Mouse (Mus musculus) midbrain, embryonic 12.5 days (tissue): ENCODE measurements around the gene Ndfip2. TPM values are rescaled to one million over a fixed set of nuclear protein-coding genes. Genes with fewer than 3 reads are reported as not detected.

ENCODE experiments used
- ATAC-seq: fragments of 200-750 bp; cut with Nextera tagmentation; 2 replicates; pipeline ENCODE4 v1.8.0; 2017; ENCODE audit warnings: low read depth, moderate TSS enrichment, moderate library complexity; ENCODE audit not compliant: low FRiP score
- H3K27ac ChIP-seq: fragments of 300-500 bp; sonication (generic); replicated peaks from 2 replicates; pipeline ENCODE4 v1.5.1; 2016; ENCODE audit warnings: mild to moderate bottlenecking
- H3K27me3 ChIP-seq: fragments of 300-500 bp; sonication (generic); 2 replicates; pipeline ENCODE4 v1.6.1; 2016; ENCODE audit warnings: mild to moderate bottlenecking
- H3K36me3 ChIP-seq: fragments of 300-500 bp; sonication (generic); 2 replicates; pipeline ENCODE4 v1.6.1; 2016
- H3K4me1 ChIP-seq: fragments of 300-500 bp; sonication (generic); 2 replicates; pipeline ENCODE4 v1.6.1; 2016
- H3K4me2 ChIP-seq: fragments of 300-500 bp; sonication (generic); replicated peaks from 2 replicates; pipeline ENCODE4 v1.6.1; 2016; ENCODE audit warnings: mild to moderate bottlenecking, moderate library complexity
- H3K4me3 ChIP-seq: fragments of 300-500 bp; sonication (generic); 2 replicates; pipeline ENCODE4 v1.5.1; 2016; ENCODE audit warnings: mild to moderate bottlenecking
- H3K9ac ChIP-seq: fragments of 300-500 bp; sonication (generic); replicated peaks from 2 replicates; pipeline ENCODE4 v1.6.1; 2016; ENCODE audit warnings: mild to moderate bottlenecking, moderate library complexity
- H3K9me3 ChIP-seq: fragments of 300-500 bp; sonication (generic); 2 replicates; pipeline ENCODE4 v1.6.1; 2016; ENCODE audit warnings: mild to moderate bottlenecking
- WGBS: fragments of 180-500 bp; shearing (Covaris S2); methylation state at CpG from one replicate; pipeline ENCODE4 v1.1.7; 2016; 5-methylcytosine and 5-hydroxymethylcytosine counted together
- polyA plus RNA-seq: library from polyadenylated mRNA; unstranded; fragments of >200 nt; fragmentation: Nextera tagmentation; extraction: Ambion mirVana; gene quantifications from 2 replicates; pipeline ENCODE4 v1.2.1, GENCODE M21; 2016

Gene Ndfip2
- polyA plus RNA-seq, 1 experiment from 2014 or later: 75.3 TPM

DNA sequence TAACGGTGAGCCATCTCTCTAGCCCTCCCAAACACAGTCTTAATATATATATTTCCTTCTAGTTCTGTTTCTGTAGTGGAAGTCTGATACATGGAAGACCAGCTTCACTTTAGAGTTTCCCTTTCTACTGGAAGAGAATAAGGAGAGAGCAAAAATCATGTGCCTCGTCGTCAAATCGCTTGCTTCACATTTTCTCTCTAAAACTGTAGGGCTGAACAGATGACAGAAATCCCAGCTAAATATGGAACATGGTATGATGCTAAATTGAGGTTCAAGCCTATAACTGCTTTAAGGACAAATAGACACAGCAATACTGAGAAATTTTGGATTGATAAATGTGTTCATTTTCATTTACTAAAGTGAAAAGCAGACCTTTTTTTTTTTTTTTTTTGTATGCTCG is 4.0 kb upstream of the Ndfip2 start:
- WGBS: 86% methylated on average over 5 of the region's 5 CpGs

DNA sequence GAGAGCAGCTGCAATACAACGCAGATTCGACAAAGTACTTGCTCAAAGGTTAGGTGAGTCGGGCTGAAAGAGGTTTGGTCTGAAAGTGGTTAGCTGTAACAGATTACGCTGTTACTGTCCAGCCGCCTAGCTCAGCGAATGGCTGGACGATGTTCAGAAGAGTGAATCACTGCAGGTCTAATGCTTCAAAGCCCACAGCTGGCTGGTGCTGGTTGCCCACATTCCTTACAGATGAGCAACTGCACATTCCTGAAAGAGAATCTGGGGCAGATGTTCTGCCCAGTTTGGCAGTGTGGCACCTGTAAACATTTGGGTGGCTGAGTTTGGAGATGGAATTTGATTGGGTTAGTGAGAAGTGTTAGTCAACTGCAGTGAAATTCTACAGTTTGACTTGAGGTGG is 2.8 kb upstream of the Ndfip2 start:
- ATAC-seq: no peak
- H3K4me2 ChIP-seq: no peak overlapping the region
- H3K27me3 ChIP-seq: no peaks in the 10 kb centered on the region
- 92% methylated on average over 7 of the region's 7 CpGs for WGBS
- no peaks in the 10 kb centered on the region for H3K36me3 ChIP-seq
- H3K4me1 ChIP-seq: peaks cover 8% of the 10 kb centered on the region; the same call in 1 of the 2 replicates
- no peak overlapping the region for H3K9ac ChIP-seq
- H3K4me3 ChIP-seq: no peak overlapping the region
- H3K9me3 ChIP-seq: no peaks in the 10 kb centered on the region
- no peak overlapping the region for H3K27ac ChIP-seq

More for the DNA sequence above, 4.0 kb upstream of the Ndfip2 start:
- Histone ChIP-seq H3K4me2 (no peak overlapping the region), H3K9me3 (no peaks in the 10 kb centered on the region), H3K4me1 (0 out of 2 replicates have a peak, but pooled peaks cover 4% of the 10 kb centered on the region), H3K4me3 (no peak overlapping the region), H3K27me3 (no peaks in the 10 kb centered on the region), H3K27ac (no peak overlapping the region), H3K36me3 (no peaks in the 10 kb centered on the region), H3K9ac (no peak overlapping the region)
- ATAC-seq: no peak

DNA sequence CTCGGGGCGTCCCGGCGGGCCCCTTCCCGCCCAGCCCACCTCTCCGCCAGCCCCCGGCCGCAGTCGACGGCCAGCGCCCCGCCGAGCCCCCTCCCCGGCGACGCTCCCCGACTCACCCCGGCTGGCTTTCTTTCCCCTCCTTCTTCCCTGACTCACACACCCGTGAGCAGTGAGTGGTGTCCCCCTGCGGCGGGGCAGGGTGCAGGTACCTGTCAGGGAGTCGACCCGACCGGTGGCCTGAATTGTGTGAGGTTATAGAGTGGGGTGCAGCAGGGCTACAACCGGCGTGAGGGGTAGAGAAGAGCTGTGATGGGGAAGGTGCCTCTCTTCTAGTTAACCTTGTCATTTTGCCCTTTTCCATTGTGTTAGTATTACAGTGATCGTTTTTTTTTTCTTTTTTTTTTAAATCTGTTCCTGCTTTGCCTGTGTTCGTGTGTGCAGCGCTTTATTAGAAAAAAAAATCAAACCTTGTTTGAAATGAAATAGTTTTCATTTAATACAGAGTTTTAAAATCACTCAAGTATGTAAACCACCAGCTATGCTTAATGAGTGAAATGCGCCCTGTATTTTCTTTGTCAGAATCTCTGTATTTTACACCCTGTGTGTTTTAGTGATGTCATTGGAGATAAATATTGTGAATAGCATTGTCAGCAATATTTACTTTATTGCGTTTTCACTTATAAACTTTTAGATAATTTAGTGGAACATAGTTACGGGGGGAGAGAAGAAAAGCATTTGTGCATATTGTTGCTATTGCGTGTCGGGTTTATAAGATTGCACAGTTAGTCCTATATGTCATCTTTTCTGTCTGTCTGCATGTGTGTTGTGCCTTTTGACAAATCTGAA is 885 bp downstream of the Ndfip2 start:
- H3K36me3 ChIP-seq: no peaks in the 10 kb centered on the region
- 11% methylated on average over 29 of the region's 34 CpGs for whole genome bisulfite sequencing
- H3K27ac ChIP-seq: peak overlapping the region; percentile 94
- peak overlapping the region; percentile 93 for H3K9ac ChIP-seq
- ATAC-seq: peak; percentile 83
- no peaks in the 10 kb centered on the region for H3K9me3 ChIP-seq
- H3K4me1 ChIP-seq: peaks cover 9% of the 10 kb centered on the region; the same call in 1 of the 2 replicates
- H3K4me2 ChIP-seq: peak overlapping the region; percentile 69
- peak overlapping the region; percentile 85 for H3K4me3 ChIP-seq
- H3K27me3 ChIP-seq: no peaks in the 10 kb centered on the region

DNA sequence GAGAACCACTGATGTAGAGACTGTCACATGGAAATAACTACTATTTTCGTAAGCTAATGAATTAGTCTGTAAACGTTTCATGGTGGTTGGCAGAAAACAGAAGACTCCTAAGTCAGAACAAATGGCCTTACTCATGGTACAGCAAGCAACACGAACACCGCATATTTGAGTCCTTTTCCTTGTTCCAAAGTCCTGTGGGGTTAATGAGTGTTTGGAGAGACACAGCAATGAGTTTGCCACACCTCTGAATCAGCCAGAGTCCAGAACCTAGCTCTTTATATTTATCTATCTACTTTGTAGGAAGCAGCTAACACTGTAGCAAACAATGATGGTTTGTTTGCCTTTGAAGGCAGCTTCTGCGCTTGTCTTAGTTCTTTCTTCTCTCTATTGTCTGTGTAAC is 4.5 kb downstream of the Ndfip2 start:
- H3K4me1 ChIP-seq: peaks cover 9% of the 10 kb centered on the region; the same call in 1 of the 2 replicates
- H3K9ac ChIP-seq: no peak overlapping the region
- no peaks in the 10 kb centered on the region for H3K9me3 ChIP-seq
- 71% methylated on average over 5 of the region's 5 CpGs for WGBS
- H3K4me2 ChIP-seq: no peak overlapping the region
- H3K27me3 ChIP-seq: no peaks in the 10 kb centered on the region
- no peak for ATAC-seq
- H3K4me3 ChIP-seq: no peak overlapping the region
- H3K27ac ChIP-seq: no peak overlapping the region
- no peaks in the 10 kb centered on the region for H3K36me3 ChIP-seq

DNA sequence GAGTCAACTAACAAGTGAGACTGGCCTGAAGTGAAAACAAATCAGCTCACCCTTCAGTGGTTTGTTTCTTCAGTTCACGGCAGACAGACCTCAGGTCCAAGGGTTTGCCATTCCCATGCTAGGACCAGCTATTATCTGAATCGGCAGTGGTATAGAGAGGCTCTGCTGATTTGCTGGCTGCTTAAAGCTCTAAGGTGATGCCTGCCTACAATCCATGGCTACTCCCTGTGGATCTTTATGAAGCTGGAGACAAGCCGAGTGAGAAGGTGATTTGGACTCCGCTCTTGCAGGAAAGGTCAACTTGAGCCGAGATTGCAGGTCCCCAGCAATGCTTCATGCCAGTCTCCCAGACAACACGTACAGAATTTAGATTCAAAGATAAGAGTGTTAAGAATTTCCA is 8.7 kb downstream of the Ndfip2 start:
- H3K36me3 ChIP-seq: no peaks in the 10 kb centered on the region
- H3K9me3 ChIP-seq: no peaks in the 10 kb centered on the region
- peaks cover 5% of the 10 kb centered on the region; the same call in 1 of the 2 replicates for H3K4me1 ChIP-seq
- H3K4me2 ChIP-seq: no peak overlapping the region
- no peak overlapping the region for H3K9ac ChIP-seq
- ATAC-seq: no peak
- no peak overlapping the region for H3K27ac ChIP-seq
- H3K4me3 ChIP-seq: no peak overlapping the region
- WGBS: 80% methylated on average over 6 of the region's 6 CpGs
- H3K27me3 ChIP-seq: no peaks in the 10 kb centered on the region

DNA sequence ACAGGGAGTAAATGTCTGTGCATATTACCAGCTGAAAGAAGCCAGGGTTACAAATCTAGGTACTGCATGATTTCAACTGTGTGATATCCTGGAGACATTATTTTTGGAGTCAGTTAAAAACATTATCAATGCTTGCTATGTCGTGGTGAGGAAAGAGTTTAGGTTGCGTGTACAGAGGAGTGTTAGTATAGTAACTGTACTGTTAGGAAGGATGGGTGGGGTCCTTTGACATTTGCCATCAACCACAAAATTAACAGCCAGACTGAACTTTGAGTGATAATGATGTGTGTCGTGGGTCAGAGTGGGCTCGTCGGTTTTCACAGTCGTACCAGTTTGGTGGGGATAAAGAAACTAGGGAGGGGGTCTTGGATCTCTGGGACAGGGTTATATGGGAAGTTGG is 13.7 kb downstream of the Ndfip2 start:
- H3K9me3 ChIP-seq: no peaks in the 10 kb centered on the region
- no peak for ATAC-seq
- 89% methylated on average over 6 of the region's 6 CpGs for WGBS
- H3K4me2 ChIP-seq: no peak overlapping the region
- H3K9ac ChIP-seq: no peak overlapping the region
- H3K36me3 ChIP-seq: no peaks in the 10 kb centered on the region
- H3K27me3 ChIP-seq: no peaks in the 10 kb centered on the region
- H3K27ac ChIP-seq: no peak overlapping the region
- H3K4me3 ChIP-seq: no peak overlapping the region
- H3K4me1 ChIP-seq: peaks cover 6% of the 10 kb centered on the region; the same call in 1 of the 2 replicates

DNA sequence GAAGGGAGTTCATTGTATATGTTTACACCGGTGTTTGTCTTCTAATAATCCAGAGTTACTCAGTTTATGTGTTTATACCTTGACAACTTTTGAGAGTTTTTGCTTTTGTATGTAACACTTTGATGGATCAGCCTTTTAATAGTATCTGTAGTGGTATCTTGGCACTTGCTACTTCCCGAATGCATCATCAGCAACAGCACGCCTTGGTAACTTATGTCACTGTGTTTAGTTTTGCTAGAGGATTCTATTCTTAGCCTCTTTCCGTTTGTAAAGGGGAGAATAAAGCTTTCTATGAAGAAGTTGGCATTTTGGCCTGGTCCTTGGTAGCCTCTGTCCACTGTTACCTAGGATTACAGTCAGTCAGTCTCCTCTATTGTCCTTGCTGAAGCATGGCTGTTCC is 14.2 kb downstream of the Ndfip2 start:
- WGBS: 87% methylated on average over 4 of the region's 4 CpGs
- no peaks in the 10 kb centered on the region for H3K9me3 ChIP-seq

DNA sequence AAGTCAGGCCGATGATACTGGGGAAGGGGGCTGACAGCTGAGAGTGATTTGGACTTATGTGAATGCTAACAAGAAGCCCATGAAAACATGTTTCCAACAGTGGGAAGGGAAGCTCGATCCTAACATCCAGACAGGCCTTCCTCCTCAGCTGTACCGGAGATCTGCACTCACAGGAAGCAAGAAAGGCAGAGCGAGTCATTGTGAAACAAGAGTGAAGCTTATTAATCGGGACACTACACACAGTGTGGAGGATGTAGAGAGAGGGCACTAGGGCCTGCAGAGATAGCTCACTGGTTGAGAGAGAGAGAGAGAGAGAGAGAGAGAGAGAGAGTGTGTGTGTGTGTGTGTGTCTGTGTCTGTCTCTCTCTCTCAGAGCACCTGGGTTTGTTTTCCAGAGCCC is 16.8 kb downstream of the Ndfip2 start:
- H3K36me3 ChIP-seq: no peaks in the 10 kb centered on the region
- peaks cover 6% of the 10 kb centered on the region; the same call in 1 of the 2 replicates for H3K4me1 ChIP-seq
- no peak overlapping the region for H3K4me2 ChIP-seq
- H3K27ac ChIP-seq: no peak overlapping the region
- H3K4me3 ChIP-seq: no peak overlapping the region
- no peaks in the 10 kb centered on the region for H3K9me3 ChIP-seq
- no peaks in the 10 kb centered on the region for H3K27me3 ChIP-seq
- no peak overlapping the region for H3K9ac ChIP-seq
- WGBS: 78% methylated on average over 5 of the region's 5 CpGs
- ATAC-seq: no peak

More for the DNA sequence above, 14.2 kb downstream of the Ndfip2 start:
- Histone ChIP-seq H3K36me3 (no peaks in the 10 kb centered on the region), H3K27me3 (no peaks in the 10 kb centered on the region), H3K27ac (no peak overlapping the region), H3K4me2 (no peak overlapping the region), H3K4me1 (peaks cover 6% of the 10 kb centered on the region; the same call in 1 of the 2 replicates), H3K4me3 (no peak overlapping the region), H3K9ac (no peak overlapping the region)
- ATAC-seq: no peak

DNA sequence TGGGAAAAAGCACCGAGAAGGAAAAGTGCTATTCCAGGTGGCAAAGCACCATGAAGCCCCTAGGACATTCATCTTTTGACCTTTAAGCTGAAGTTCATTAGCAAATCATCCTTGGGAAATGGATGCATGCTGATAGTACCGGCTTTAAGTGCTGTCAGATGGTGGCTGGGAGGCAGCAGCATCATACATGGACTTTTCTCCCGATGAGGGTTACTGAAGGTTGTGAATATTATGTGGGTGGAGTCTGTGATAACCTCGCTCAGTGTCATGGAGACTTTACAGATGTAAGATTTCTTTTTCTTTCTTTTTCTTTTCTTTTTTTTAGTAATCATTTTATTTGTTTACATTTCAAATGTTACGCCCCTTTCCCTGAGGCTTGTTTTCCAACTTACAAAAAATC is 18.9 kb downstream of the Ndfip2 start:
- peaks cover 6% of the 10 kb centered on the region; the same call in 1 of the 2 replicates for H3K4me1 ChIP-seq
- ATAC-seq: no peak
- H3K9me3 ChIP-seq: no peaks in the 10 kb centered on the region
- H3K27me3 ChIP-seq: no peaks in the 10 kb centered on the region
- H3K9ac ChIP-seq: no peak overlapping the region
- no peak overlapping the region for H3K4me2 ChIP-seq
- H3K36me3 ChIP-seq: no peaks in the 10 kb centered on the region
- WGBS: 68% methylated on average over 5 of the region's 5 CpGs
- no peak overlapping the region for H3K4me3 ChIP-seq
- H3K27ac ChIP-seq: no peak overlapping the region

DNA sequence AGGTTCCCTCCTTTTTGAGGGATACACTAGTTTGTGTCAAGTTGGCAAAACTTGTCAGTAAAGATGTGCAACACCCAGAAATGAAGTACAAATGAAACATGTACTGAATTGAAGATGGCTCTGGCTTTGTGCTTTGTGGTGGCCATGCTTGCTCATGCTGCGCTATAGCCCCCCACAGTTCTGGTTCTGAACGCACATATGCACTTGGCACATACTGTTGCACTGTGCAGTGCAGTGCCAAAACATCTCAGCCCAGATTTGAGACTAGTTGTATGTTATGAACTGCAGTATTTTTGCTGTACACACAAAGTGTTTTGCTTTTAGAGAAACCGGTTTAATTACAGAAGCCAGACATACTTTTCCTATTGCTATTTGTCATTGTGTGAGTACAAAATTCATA is 25.7 kb downstream of the Ndfip2 start:
- H3K4me3 ChIP-seq: no peak overlapping the region
- ATAC-seq: no peak

DNA sequence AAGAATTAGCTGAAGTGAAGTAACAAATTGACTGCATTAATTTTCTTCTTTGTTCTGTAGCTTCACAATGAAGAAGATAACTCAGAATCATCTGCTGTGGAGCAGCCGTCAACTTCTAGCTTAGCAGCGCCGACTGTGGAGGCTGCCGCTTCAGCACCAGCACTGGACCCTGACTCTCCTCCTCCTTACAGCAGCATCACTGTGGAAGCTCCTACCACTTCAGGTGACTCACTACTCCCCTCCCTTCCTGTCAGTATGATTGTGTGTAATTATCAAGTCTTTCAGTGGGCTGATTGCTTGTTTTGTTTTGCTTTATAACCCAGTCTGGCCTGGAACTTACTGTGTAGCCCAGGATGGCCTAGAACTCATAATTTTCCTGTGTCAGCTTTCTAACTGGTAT is 29.2 kb downstream of the Ndfip2 start:
- Histone ChIP-seq H3K4me1 (no peaks in the 10 kb centered on the region), H3K9ac (no peak overlapping the region), H3K36me3 (peaks cover 10% of the 10 kb centered on the region), H3K27me3 (no peaks in the 10 kb centered on the region), H3K27ac (no peak overlapping the region), H3K4me2 (no peak overlapping the region), H3K4me3 (no peak overlapping the region), H3K9me3 (no peaks in the 10 kb centered on the region)
- no peak for ATAC-seq
- WGBS: 90% methylated on average over 4 of the region's 4 CpGs

More for the DNA sequence above, 25.7 kb downstream of the Ndfip2 start:
- H3K4me2 ChIP-seq: no peak overlapping the region
- no peaks in the 10 kb centered on the region for H3K4me1 ChIP-seq
- 94% methylated on average over 3 of the region's 3 CpGs for WGBS
- no peaks in the 10 kb centered on the region; the same call in 1 of the 2 replicates for H3K36me3 ChIP-seq
- H3K27ac ChIP-seq: no peak overlapping the region
- no peak overlapping the region for H3K9ac ChIP-seq
- H3K9me3 ChIP-seq: no peaks in the 10 kb centered on the region
- no peaks in the 10 kb centered on the region for H3K27me3 ChIP-seq

DNA sequence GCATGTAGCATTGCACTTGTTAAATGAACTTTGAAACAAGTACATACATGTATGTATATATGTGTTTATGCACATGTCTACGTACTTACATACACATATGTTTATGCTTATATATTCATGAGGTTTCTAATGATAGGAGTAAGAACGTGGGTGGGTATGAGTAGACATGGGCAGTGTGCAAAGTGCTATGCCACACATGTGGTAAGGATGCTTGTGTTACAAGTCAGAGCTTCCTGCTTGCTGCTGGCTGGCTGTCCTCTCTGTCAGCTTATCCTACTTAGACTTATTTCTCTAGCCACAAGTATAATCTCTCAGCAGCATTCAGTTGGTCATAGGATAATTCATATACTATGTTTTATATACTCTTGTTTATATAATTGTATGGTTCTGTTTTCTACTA is 29.6 kb downstream of the Ndfip2 start:
- Histone ChIP-seq H3K4me2 (no peak overlapping the region), H3K27me3 (no peaks in the 10 kb centered on the region), H3K9ac (no peak overlapping the region), H3K4me3 (no peak overlapping the region), H3K36me3 (peaks cover 14% of the 10 kb centered on the region), H3K9me3 (no peaks in the 10 kb centered on the region), H3K4me1 (no peaks in the 10 kb centered on the region), H3K27ac (no peak overlapping the region)
- no peak for ATAC-seq
- WGBS: 97% methylated on average over 2 of the region's 2 CpGs
